Mouse (Mus musculus) heart, embryonic 12.5 days (tissue): ENCODE measurements around the gene Dnajc2. TPM values are rescaled to one million over a fixed set of nuclear protein-coding genes. Genes with fewer than 3 reads are reported as not detected.

Experiments used
- ATAC-seq: fragments of 200-750 bp; cut with Nextera tagmentation; 2 replicates; pipeline ENCODE4 v1.8.0; 2017; ENCODE audit warnings: moderate TSS enrichment, moderate library complexity; ENCODE audit not compliant: insufficient number of reproducible peaks, low FRiP score
- H3K27ac ChIP-seq: fragments of 300-500 bp; sonication (generic); 2 replicates; pipeline ENCODE4 v1.5.1; 2016; ENCODE audit warnings: mild to moderate bottlenecking, moderate library complexity; ENCODE audit not compliant: poor library complexity, severe bottlenecking
- H3K27me3 ChIP-seq: fragments of 300-500 bp; sonication (generic); replicated peaks from 2 replicates; pipeline ENCODE4 v1.6.1; 2016; ENCODE audit warnings: mild to moderate bottlenecking, moderate library complexity
- H3K36me3 ChIP-seq: fragments of 300-500 bp; sonication (generic); 2 replicates; pipeline ENCODE4 v1.6.1; 2016; ENCODE audit warnings: mild to moderate bottlenecking, moderate library complexity
- H3K4me1 ChIP-seq: fragments of 300-500 bp; sonication (generic); replicated peaks from 2 replicates; pipeline ENCODE4 v1.6.1; 2016; ENCODE audit warnings: mild to moderate bottlenecking
- H3K4me2 ChIP-seq: fragments of 300-500 bp; sonication (generic); 2 replicates; pipeline ENCODE4 v1.6.1; 2016; ENCODE audit warnings: mild to moderate bottlenecking, moderate library complexity
- H3K4me3 ChIP-seq: fragments of 300-500 bp; sonication (generic); 2 replicates; pipeline ENCODE4 v1.5.1; 2016; ENCODE audit warnings: mild to moderate bottlenecking
- H3K9ac ChIP-seq: fragments of 300-500 bp; sonication (generic); 2 replicates; pipeline ENCODE4 v1.6.1; 2016; ENCODE audit warnings: mild to moderate bottlenecking, moderate library complexity
- H3K9me3 ChIP-seq: fragments of 300-500 bp; sonication (generic); replicated peaks from 2 replicates; pipeline ENCODE4 v1.6.1; 2016; ENCODE audit warnings: mild to moderate bottlenecking, moderate library complexity
- WGBS: fragments of 180-500 bp; shearing (Covaris S2); methylation state at CpG from one replicate; pipeline ENCODE4 v1.1.7; 2016; 5-methylcytosine and 5-hydroxymethylcytosine counted together
- polyA plus RNA-seq: library from polyadenylated mRNA; unstranded; fragments of >200 nt; fragmentation: Nextera tagmentation; extraction: Ambion mirVana; gene quantifications from 2 replicates; pipeline ENCODE4 v1.2.1, GENCODE M21; 2016

The Dnajc2 gene
- 63.0 and 63.6 TPM in 2 replicates for polyA plus RNA-seq

DNA sequence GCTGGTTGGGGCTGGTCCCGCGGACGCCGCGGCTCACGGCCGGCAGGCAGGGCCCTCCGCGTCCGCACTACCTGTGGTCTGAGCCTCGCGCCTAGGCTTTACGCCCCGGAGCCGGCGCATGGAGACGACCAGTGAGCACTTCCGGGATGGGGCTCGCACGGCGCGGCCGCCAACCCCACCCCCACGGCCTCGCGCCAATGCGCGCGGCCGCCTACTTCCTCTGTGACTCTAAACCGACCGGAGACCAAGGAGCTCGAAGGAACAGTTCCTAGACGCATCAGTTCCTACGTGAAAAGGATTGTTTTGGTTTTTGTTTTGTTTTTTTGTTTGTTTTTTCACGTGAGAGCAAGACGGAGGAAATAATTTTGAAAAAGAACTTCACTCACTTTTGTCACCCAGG is at the start of gene Dnajc2, which contains the start of gene Psmc2:
Dnajc2 (minus strand) TSS at position 199 of the 400 bp plus-strand sequence.
Psmc2 (plus strand) TSS at position 231 of the 400 bp plus-strand sequence.
- H3K9ac ChIP-seq, result peak within 1 kb of the TSS; percentile 89
- peak within 1 kb of the TSS; percentile 98 for H3K4me3 ChIP-seq
- ATAC-seq, result peak; percentile 94
- H3K4me1 ChIP-seq, result peaks cover 18% of the 10 kb centered on the region
- no peaks in the 10 kb centered on the region for H3K27me3 ChIP-seq
- no peaks in the 10 kb centered on the region for H3K9me3 ChIP-seq
- peak within 1 kb of the TSS; percentile 92 for H3K4me2 ChIP-seq
- H3K36me3 ChIP-seq, result peaks cover 44% of the 10 kb centered on the region
- peak within 1 kb of the TSS; percentile 81; the same call in 1 of the 2 replicates for H3K27ac ChIP-seq
- WGBS, result under 1% methylated on average over 33 of the region's 37 CpGs

DNA sequence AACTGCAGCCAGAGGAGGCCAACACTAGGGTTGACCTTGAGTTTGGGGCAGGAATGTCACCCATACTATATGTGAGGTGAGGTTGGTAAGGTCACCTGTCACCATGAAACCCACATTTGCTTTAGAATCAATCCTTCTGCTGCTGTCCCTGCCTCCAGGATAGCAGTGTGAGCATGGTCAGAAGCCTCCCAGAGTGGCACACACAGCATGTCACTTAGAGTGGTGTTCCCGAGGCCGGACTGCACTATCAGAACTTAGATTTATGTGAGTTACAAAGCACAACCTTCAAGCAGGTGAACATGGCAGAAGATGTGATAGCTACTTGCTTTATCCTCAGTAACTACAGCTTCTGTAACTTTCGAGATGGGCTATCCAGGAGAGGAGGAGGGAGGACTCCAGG is 46.7 kb upstream of the Dnajc2 start:
- Histone ChIP-seq H3K4me1 (no peaks in the 10 kb centered on the region), H3K9ac (no peak overlapping the region), H3K4me3 (no peak overlapping the region), H3K27me3 (no peaks in the 10 kb centered on the region), H3K27ac (no peak overlapping the region), H3K36me3 (no peaks in the 10 kb centered on the region), H3K4me2 (no peak overlapping the region), H3K9me3 (no peaks in the 10 kb centered on the region)
- ATAC-seq, result no peak
- WGBS, result 67% methylated on average over 3 of the region's 3 CpGs

- H3K36me3 ChIP-seq, result no peaks in the 10 kb centered on the region
- H3K9me3 ChIP-seq, result no peaks in the 10 kb centered on the region
- H3K27ac ChIP-seq, result no peak overlapping the region
- H3K4me1 ChIP-seq, result no peaks in the 10 kb centered on the region
- ATAC-seq, result no peak
- no peak overlapping the region for H3K4me3 ChIP-seq
- no peak overlapping the region for H3K4me2 ChIP-seq
- H3K27me3 ChIP-seq, result no peaks in the 10 kb centered on the region
- WGBS, result 43% methylated on average over 4 of the region's 4 CpGs
- H3K9ac ChIP-seq, result no peak overlapping the region
Measured at GRCm38 (mm10) chr5:21828855-21829254, 43.8 kb upstream of the Dnajc2 start.

DNA sequence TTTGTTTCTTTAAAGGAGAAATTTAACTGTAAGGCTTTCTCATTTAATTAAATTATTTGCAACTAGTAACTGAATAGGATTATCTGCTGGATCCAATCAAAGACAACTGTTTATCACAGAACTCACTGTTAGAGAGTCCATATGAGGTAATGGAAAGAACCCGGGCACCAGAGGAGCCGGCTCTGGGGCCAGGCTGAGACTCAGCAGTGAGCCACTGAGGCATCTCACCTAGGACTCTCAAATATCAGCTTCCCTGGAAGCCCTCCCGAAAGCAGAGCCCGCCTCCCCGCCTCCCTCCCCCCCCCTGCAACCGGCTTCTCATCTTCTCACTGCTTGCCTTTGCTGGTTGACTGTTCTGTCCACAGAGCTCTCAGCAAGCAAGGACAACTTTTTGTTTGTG is 42.6 kb upstream of the Dnajc2 start:
- Histone ChIP-seq H3K27ac (no peak overlapping the region), H3K9me3 (no peaks in the 10 kb centered on the region), H3K36me3 (no peaks in the 10 kb centered on the region), H3K4me2 (no peak overlapping the region), H3K4me3 (no peak overlapping the region), H3K27me3 (no peaks in the 10 kb centered on the region), H3K9ac (no peak overlapping the region), H3K4me1 (no peaks in the 10 kb centered on the region)
- 7% methylated on average over 6 of the region's 6 CpGs for WGBS
- ATAC-seq, result no peak

DNA sequence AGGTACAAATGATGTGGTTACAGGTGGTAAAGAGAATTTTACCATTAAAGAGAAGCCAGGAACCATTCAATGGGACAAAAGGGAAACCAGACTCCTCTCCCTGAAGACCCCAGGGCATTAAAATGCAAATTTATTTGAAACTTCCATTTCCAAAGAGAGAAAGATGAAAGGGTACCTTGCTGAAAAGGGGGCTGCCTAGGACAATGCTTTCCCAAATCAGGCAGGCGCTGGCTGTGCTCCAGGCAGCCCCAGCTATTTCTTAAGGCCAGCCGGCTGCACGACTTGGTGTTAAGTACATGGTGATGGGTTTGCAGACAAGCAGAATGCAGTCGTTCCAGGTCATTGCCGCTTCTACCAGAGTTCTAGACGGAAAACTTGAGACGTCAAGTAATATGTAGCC is 41.3 kb upstream of the Dnajc2 start:
- no peak overlapping the region for H3K4me3 ChIP-seq
- H3K27me3 ChIP-seq, result no peaks in the 10 kb centered on the region
- no peak overlapping the region for H3K27ac ChIP-seq
- H3K9me3 ChIP-seq, result no peaks in the 10 kb centered on the region
- no peak overlapping the region for H3K9ac ChIP-seq
- H3K4me1 ChIP-seq, result no peaks in the 10 kb centered on the region
- no peaks in the 10 kb centered on the region for H3K36me3 ChIP-seq
- ATAC-seq, result no peak
- no peak overlapping the region for H3K4me2 ChIP-seq
- 66% methylated on average over 7 of the region's 7 CpGs for WGBS

GRCm38 (mm10) chr5:21813994-21814393 is 28.9 kb upstream of the Dnajc2 start:
- Histone ChIP-seq H3K4me1 (no peaks in the 10 kb centered on the region), H3K4me2 (no peak overlapping the region), H3K9ac (no peak overlapping the region), H3K36me3 (no peaks in the 10 kb centered on the region), H3K27ac (no peak overlapping the region), H3K9me3 (no peaks in the 10 kb centered on the region), H3K27me3 (no peaks in the 10 kb centered on the region), H3K4me3 (no peak overlapping the region)
- no peak for ATAC-seq
- 38% methylated on average over 1 of the region's 1 CpGs for WGBS

GRCm38 (mm10) chr5:21810924-21811323 is 25.9 kb upstream of the Dnajc2 start:
- no peak for ATAC-seq
- H3K9ac ChIP-seq, result no peak overlapping the region
- no peak overlapping the region for H3K4me3 ChIP-seq
- H3K27me3 ChIP-seq, result no peaks in the 10 kb centered on the region
- 75% methylated on average over 10 of the region's 10 CpGs for WGBS
- H3K36me3 ChIP-seq, result no peaks in the 10 kb centered on the region
- no peak overlapping the region for H3K4me2 ChIP-seq
- H3K27ac ChIP-seq, result no peak overlapping the region
- H3K4me1 ChIP-seq, result no peaks in the 10 kb centered on the region
- H3K9me3 ChIP-seq, result no peaks in the 10 kb centered on the region

DNA sequence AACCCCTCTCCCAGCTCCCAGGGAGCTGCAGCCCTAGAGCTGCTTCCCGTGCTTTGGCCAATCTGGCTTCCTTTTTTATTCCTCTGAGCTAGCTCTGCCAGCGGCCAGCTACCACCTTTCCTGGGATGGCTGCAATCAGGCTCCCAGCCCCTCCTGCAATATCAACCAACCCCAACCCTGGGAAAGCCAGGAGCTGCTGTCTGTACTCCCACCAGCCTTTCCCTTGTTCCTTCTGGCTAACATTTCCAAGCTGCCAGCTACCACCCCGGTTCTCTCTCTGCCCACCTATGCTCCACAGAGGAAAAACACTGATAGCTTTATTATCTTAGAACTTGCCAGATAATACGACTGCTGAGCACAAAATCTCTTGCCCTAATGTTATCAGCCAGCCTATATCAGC is 19.8 kb upstream of the Dnajc2 start:
- Histone ChIP-seq H3K27ac (no peak overlapping the region), H3K4me3 (no peak overlapping the region), H3K4me1 (no peaks in the 10 kb centered on the region), H3K27me3 (no peaks in the 10 kb centered on the region), H3K36me3 (peaks cover 40% of the 10 kb centered on the region), H3K9me3 (no peaks in the 10 kb centered on the region), H3K9ac (no peak overlapping the region), H3K4me2 (no peak overlapping the region)
- no peak; the same call in 1 of the 2 replicates for ATAC-seq
- WGBS, result 42% methylated on average over 4 of the region's 4 CpGs

GRCm38 (mm10) chr5:21803691-21804188 is 18.7 kb upstream of the Dnajc2 start:
- Histone ChIP-seq H3K4me3 (no peak overlapping the region), H3K4me1 (no peaks in the 10 kb centered on the region), H3K4me2 (no peak overlapping the region), H3K27ac (no peak overlapping the region), H3K36me3 (peaks cover 49% of the 10 kb centered on the region), H3K9ac (no peak overlapping the region), H3K27me3 (no peaks in the 10 kb centered on the region), H3K9me3 (no peaks in the 10 kb centered on the region)
- 94% methylated on average over 12 of the region's 12 CpGs for WGBS
- ATAC-seq, result no peak

DNA sequence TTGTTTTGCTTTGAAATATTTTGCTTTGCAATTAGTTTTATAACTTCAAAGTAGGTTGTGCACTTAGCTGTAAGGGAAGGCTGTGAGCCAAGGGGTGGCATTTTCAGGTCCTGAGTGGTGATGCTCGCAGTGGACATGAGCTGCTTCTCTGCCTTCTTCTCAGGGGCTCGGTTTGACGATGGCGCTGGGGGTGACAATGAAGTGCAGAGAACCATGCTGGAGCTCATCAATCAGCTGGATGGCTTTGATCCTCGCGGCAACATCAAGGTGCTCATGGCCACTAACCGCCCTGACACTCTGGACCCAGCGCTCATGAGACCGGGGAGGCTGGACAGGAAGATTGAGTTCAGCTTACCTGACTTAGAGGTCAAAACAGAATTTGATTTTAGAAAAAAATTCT is 17.9 kb upstream of the Dnajc2 start:
- no peaks in the 10 kb centered on the region for H3K27me3 ChIP-seq
- no peak overlapping the region for H3K27ac ChIP-seq
- H3K4me3 ChIP-seq, result no peak overlapping the region
- ATAC-seq, result no peak
- no peak overlapping the region for H3K4me2 ChIP-seq
- no peaks in the 10 kb centered on the region for H3K4me1 ChIP-seq
- no peak overlapping the region for H3K9ac ChIP-seq
- H3K9me3 ChIP-seq, result no peaks in the 10 kb centered on the region
- 93% methylated on average over 9 of the region's 9 CpGs for WGBS
- H3K36me3 ChIP-seq, result peaks cover 55% of the 10 kb centered on the region

DNA sequence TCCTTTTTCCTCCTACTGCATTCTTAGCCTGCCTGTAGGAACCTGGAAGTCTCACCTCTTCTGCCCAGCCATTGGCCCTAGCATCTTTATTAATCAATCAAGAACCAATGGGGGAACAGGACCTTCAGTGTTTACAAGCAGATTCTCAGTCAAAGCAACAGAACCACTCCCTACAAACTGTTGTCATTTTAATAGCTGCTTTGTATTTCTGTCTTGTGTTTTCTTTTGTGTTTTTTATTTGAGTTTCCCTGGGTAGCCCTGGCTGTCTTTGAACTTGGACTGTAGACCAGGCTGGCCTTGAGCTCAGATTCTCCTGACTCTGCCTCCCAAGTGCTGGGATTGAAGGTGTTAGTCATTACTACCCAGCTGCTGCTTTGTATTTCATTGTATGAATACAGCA is 7.1 kb upstream of the Dnajc2 start:
- Histone ChIP-seq H3K9me3 (no peaks in the 10 kb centered on the region), H3K36me3 (peaks cover 38% of the 10 kb centered on the region), H3K27ac (no peak overlapping the region), H3K9ac (no peak overlapping the region), H3K4me2 (no peak overlapping the region), H3K4me1 (peaks cover 16% of the 10 kb centered on the region), H3K4me3 (no peak overlapping the region), H3K27me3 (no peaks in the 10 kb centered on the region)
- no peak for ATAC-seq

- Histone ChIP-seq H3K9ac (no peak overlapping the region), H3K36me3 (peaks cover 22% of the 10 kb centered on the region), H3K27me3 (no peaks in the 10 kb centered on the region), H3K4me3 (no peak overlapping the region), H3K4me2 (no peak overlapping the region), H3K9me3 (no peaks in the 10 kb centered on the region), H3K27ac (no peak overlapping the region), H3K4me1 (peaks cover 18% of the 10 kb centered on the region)
- ATAC-seq, result no peak
- WGBS, result 81% methylated on average over 5 of the region's 5 CpGs
Measured at GRCm38 (mm10) chr5:21789061-21789460, 4.0 kb upstream of the Dnajc2 start.
